Mouse (Mus musculus): Measurements from ENCODE around the gene Stat5b.

DNA sequence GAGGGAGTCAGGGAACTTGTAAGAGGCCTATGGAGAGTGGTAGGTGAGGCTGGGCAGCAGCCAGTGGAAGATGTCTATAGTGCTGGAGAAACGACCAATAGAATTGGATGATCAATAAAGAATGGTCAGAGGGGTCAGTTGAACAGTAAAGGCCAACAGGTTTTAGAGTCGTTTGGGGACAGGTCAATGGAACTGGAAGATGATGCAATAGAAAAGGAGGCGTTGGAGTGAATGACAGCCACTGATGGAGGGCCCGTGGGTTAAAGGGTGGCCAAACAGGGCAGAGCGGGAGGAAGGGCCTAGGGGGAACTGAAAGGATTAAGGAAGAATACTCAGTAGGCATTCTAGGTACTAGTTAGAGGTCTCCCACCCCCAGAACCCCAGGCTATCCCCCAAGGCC, 103.4 kb downstream of the Stat5b start:
- TF ChIP-seq CTCF (IDR thresholded peaks at IDR 0.05; ENCODE audit: borderline replicate concordance, insufficient read depth, low read length) = no peak
- TF ChIP-seq POLR2A (IDR thresholded peaks at IDR 0.05; ENCODE audit: low read depth, low read length) = no peak
